Mouse (Mus musculus): ENCODE data around the gene Camsap2. TPM values are rescaled to one million over a fixed set of nuclear protein-coding genes. Genes with fewer than 3 reads are reported as not detected.
A peak's percentile ranks its signal among the peaks of the same experiment; 100 is the strongest.

Gene Camsap2
- polyA plus RNA-seq, 1 experiment from 2014 or later, result 27.5 TPM

- Histone ChIP-seq H3K4me3 (no peak overlapping the region), H3K4me2 (no peak overlapping the region), H3K27me3 (no peaks in the 10 kb centered on the region), H3K4me1 (replicated peaks) (peaks cover 36% of the 10 kb centered on the region), H3K9me3 (no peaks in the 10 kb centered on the region), H3K36me3 (peaks cover 5% of the 10 kb centered on the region; the same call in 1 of the 2 replicates), H3K27ac (replicated peaks) (no peak overlapping the region), H3K9ac (no peak overlapping the region)
- WGBS, result 98% methylated on average over 3 of the region's 3 CpGs
- no peak for ATAC-seq (ENCODE audit: low read depth)
These were observed 5.4 kb downstream of the Camsap2 start for GRCm38 (mm10) chr1:136340541-136340940.

GRCm38 (mm10) chr1:136334743-136335142 is 11.2 kb downstream of the Camsap2 start:
- WGBS, result 91% methylated on average over 10 of the region's 10 CpGs
- 0 out of 2 replicates have a peak, but pooled peaks have one; percentile 7 for ATAC-seq (ENCODE audit: low read depth)
- no peak overlapping the region for H3K4me2 ChIP-seq
- peaks cover 8% of the 10 kb centered on the region; the same call in 1 of the 2 replicates for H3K36me3 ChIP-seq
- H3K9ac ChIP-seq, result no peak overlapping the region
- H3K4me3 ChIP-seq, result no peak overlapping the region
- H3K9me3 ChIP-seq, result no peaks in the 10 kb centered on the region
- no peak overlapping the region for H3K27ac ChIP-seq (replicated peaks)
- peaks cover 26% of the 10 kb centered on the region for H3K4me1 ChIP-seq (replicated peaks)
- H3K27me3 ChIP-seq, result no peaks in the 10 kb centered on the region

- ATAC-seq (ENCODE audit: low read depth), result no peak
These were observed 12.4 kb downstream of the Camsap2 start for GRCm38 (mm10) chr1:136333512-136333911.

GRCm38 (mm10) chr1:136333071-136333470 is 12.8 kb downstream of the Camsap2 start:
- WGBS, result 90% methylated on average over 7 of the region's 7 CpGs
- ATAC-seq (ENCODE audit: low read depth), result no peak
- Histone ChIP-seq H3K4me1 (replicated peaks) (peaks cover 31% of the 10 kb centered on the region), H3K9me3 (no peaks in the 10 kb centered on the region), H3K9ac (no peak overlapping the region), H3K27ac (replicated peaks) (no peak overlapping the region), H3K4me3 (no peak overlapping the region), H3K36me3 (peaks cover 8% of the 10 kb centered on the region; the same call in 1 of the 2 replicates), H3K27me3 (no peaks in the 10 kb centered on the region), H3K4me2 (no peak overlapping the region)

More at GRCm38 (mm10) chr1:136333512-136333911, 12.4 kb downstream of the Camsap2 start:
- H3K4me3 ChIP-seq, result no peak overlapping the region
- 85% methylated on average over 3 of the region's 3 CpGs for WGBS
- H3K27ac ChIP-seq (replicated peaks), result no peak overlapping the region
- H3K36me3 ChIP-seq, result peaks cover 8% of the 10 kb centered on the region; the same call in 1 of the 2 replicates
- no peak overlapping the region for H3K4me2 ChIP-seq
- H3K9me3 ChIP-seq, result no peaks in the 10 kb centered on the region
- peaks cover 29% of the 10 kb centered on the region for H3K4me1 ChIP-seq (replicated peaks)
- H3K9ac ChIP-seq, result no peak overlapping the region
- H3K27me3 ChIP-seq, result no peaks in the 10 kb centered on the region

- H3K27ac ChIP-seq (replicated peaks), result no peak overlapping the region
- H3K4me2 ChIP-seq, result no peak overlapping the region
- H3K4me1 ChIP-seq (replicated peaks), result peaks cover 36% of the 10 kb centered on the region
- no peak overlapping the region for H3K9ac ChIP-seq
- no peaks in the 10 kb centered on the region for H3K27me3 ChIP-seq
- no peak overlapping the region for H3K4me3 ChIP-seq
- no peak for ATAC-seq (ENCODE audit: low read depth)
- H3K9me3 ChIP-seq, result no peaks in the 10 kb centered on the region
- H3K36me3 ChIP-seq, result peaks cover 8% of the 10 kb centered on the region; the same call in 1 of the 2 replicates
- WGBS, result 89% methylated on average over 4 of the region's 4 CpGs
These were observed 14.1 kb downstream of the Camsap2 start for GRCm38 (mm10) chr1:136331836-136332235.

- peaks cover 10% of the 10 kb centered on the region; the same call in 1 of the 2 replicates for H3K36me3 ChIP-seq
- H3K9ac ChIP-seq, result no peak overlapping the region
- H3K4me2 ChIP-seq, result no peak overlapping the region
- H3K27me3 ChIP-seq, result no peaks in the 10 kb centered on the region
- ATAC-seq (ENCODE audit: low read depth), result no peak
- H3K4me3 ChIP-seq, result no peak overlapping the region
- H3K27ac ChIP-seq (replicated peaks), result no peak overlapping the region
- WGBS, result 87% methylated on average over 4 of the region's 4 CpGs
- peaks cover 43% of the 10 kb centered on the region for H3K4me1 ChIP-seq (replicated peaks)
- no peaks in the 10 kb centered on the region for H3K9me3 ChIP-seq
These were observed 16.5 kb downstream of the Camsap2 start for GRCm38 (mm10) chr1:136329426-136329825.

GRCm38 (mm10) chr1:136328640-136329039 is 17.3 kb downstream of the Camsap2 start:
- H3K27ac ChIP-seq (replicated peaks), result no peak overlapping the region
- peaks cover 36% of the 10 kb centered on the region for H3K4me1 ChIP-seq (replicated peaks)
- H3K9ac ChIP-seq, result no peak overlapping the region
- no peaks in the 10 kb centered on the region for H3K9me3 ChIP-seq
- H3K27me3 ChIP-seq, result no peaks in the 10 kb centered on the region
- no peak for ATAC-seq (ENCODE audit: low read depth)
- H3K36me3 ChIP-seq, result peaks cover 16% of the 10 kb centered on the region
- H3K4me2 ChIP-seq, result no peak overlapping the region
- no peak overlapping the region for H3K4me3 ChIP-seq
- WGBS, result 77% methylated on average over 2 of the region's 2 CpGs

- 94% methylated on average over 3 of the region's 3 CpGs for WGBS
- no peak overlapping the region for H3K9ac ChIP-seq
- ATAC-seq (ENCODE audit: low read depth), result no peak
- no peaks in the 10 kb centered on the region for H3K27me3 ChIP-seq
- H3K27ac ChIP-seq (replicated peaks), result no peak overlapping the region
- H3K9me3 ChIP-seq, result no peaks in the 10 kb centered on the region
- H3K4me2 ChIP-seq, result no peak overlapping the region
- peaks cover 32% of the 10 kb centered on the region for H3K4me1 ChIP-seq (replicated peaks)
- H3K36me3 ChIP-seq, result peaks cover 24% of the 10 kb centered on the region
- no peak overlapping the region for H3K4me3 ChIP-seq
These were observed 18.3 kb downstream of the Camsap2 start for GRCm38 (mm10) chr1:136327638-136328037.

- Histone ChIP-seq H3K27ac (replicated peaks) (peak overlapping the region; percentile 65), H3K27me3 (no peaks in the 10 kb centered on the region), H3K36me3 (peaks cover 21% of the 10 kb centered on the region), H3K4me2 (no peak overlapping the region), H3K9me3 (no peaks in the 10 kb centered on the region), H3K9ac (no peak overlapping the region), H3K4me1 (replicated peaks) (peaks cover 26% of the 10 kb centered on the region), H3K4me3 (no peak overlapping the region)
- 27% methylated on average over 4 of the region's 4 CpGs for WGBS
- ATAC-seq (ENCODE audit: low read depth), result no peak
These were observed 20.0 kb downstream of the Camsap2 start for GRCm38 (mm10) chr1:136325933-136326332.

- Histone ChIP-seq H3K4me2 (no peak overlapping the region), H3K36me3 (peaks cover 21% of the 10 kb centered on the region), H3K9me3 (no peaks in the 10 kb centered on the region), H3K4me3 (no peak overlapping the region), H3K9ac (no peak overlapping the region), H3K27me3 (no peaks in the 10 kb centered on the region), H3K4me1 (replicated peaks) (peaks cover 25% of the 10 kb centered on the region), H3K27ac (replicated peaks) (no peak overlapping the region)
- WGBS, result 95% methylated on average over 4 of the region's 4 CpGs
- no peak for ATAC-seq (ENCODE audit: low read depth)
These were observed 23.6 kb downstream of the Camsap2 start for GRCm38 (mm10) chr1:136322331-136322730.

GRCm38 (mm10) chr1:136316317-136316716 is 29.6 kb downstream of the Camsap2 start:
- H3K36me3 ChIP-seq, result no peaks in the 10 kb centered on the region
- no peaks in the 10 kb centered on the region for H3K27me3 ChIP-seq
- H3K4me3 ChIP-seq, result no peak overlapping the region
- no peak overlapping the region for H3K4me2 ChIP-seq
- H3K27ac ChIP-seq (replicated peaks), result no peak overlapping the region
- no peaks in the 10 kb centered on the region for H3K9me3 ChIP-seq
- no peak overlapping the region for H3K9ac ChIP-seq
- peaks cover 15% of the 10 kb centered on the region for H3K4me1 ChIP-seq (replicated peaks)
- ATAC-seq (ENCODE audit: low read depth), result no peak

GRCm38 (mm10) chr1:136309193-136309592 is 36.7 kb downstream of the Camsap2 start:
- H3K27ac ChIP-seq (replicated peaks), result no peak overlapping the region

GRCm38 (mm10) chr1:136306424-136306823 is 39.5 kb downstream of the Camsap2 start:
- H3K36me3 ChIP-seq, result peaks cover 12% of the 10 kb centered on the region; the same call in 1 of the 2 replicates
- ATAC-seq (ENCODE audit: low read depth), result peak; percentile 19; the same call in 1 of the 2 replicates
- H3K27me3 ChIP-seq, result no peaks in the 10 kb centered on the region
- no peak overlapping the region for H3K4me3 ChIP-seq
- H3K4me2 ChIP-seq, result no peak overlapping the region
- H3K9ac ChIP-seq, result no peak overlapping the region
- peaks cover 16% of the 10 kb centered on the region for H3K4me1 ChIP-seq (replicated peaks)
- WGBS, result 88% methylated on average over 3 of the region's 3 CpGs
- H3K9me3 ChIP-seq, result no peaks in the 10 kb centered on the region
- no peak overlapping the region for H3K27ac ChIP-seq (replicated peaks)

More at GRCm38 (mm10) chr1:136309193-136309592, 36.7 kb downstream of the Camsap2 start:
- ATAC-seq (ENCODE audit: low read depth), result no peak
- H3K9ac ChIP-seq, result no peak overlapping the region
- H3K9me3 ChIP-seq, result no peaks in the 10 kb centered on the region
- H3K4me2 ChIP-seq, result no peak overlapping the region
- no peaks in the 10 kb centered on the region for H3K36me3 ChIP-seq
- WGBS, result 94% methylated on average over 5 of the region's 5 CpGs
- peaks cover 14% of the 10 kb centered on the region for H3K4me1 ChIP-seq (replicated peaks)
- H3K27me3 ChIP-seq, result no peaks in the 10 kb centered on the region
- no peak overlapping the region for H3K4me3 ChIP-seq

Data from neural tube, embryonic 13.5 days (tissue).